Mouse (Mus musculus) liver, embryonic 14.5 days (tissue): Measurements from ENCODE around the gene Slc35f3.

Source experiments
- CTCF ChIP-seq: IDR thresholded peaks from 2 replicates; pipeline ENCODE4 v1.5.1; 2016; ENCODE audit warnings: antibody characterized with exemption, low read depth, control low read depth
- EP300 ChIP-seq: IDR thresholded peaks from 2 replicates; pipeline ENCODE4 v1.6.1; 2016; ENCODE audit warnings: antibody characterized with exemption, low read depth

GRCm38 (mm10) chr8:126429635-126430034 is 131.3 kb downstream of the Slc35f3 start:
- TF ChIP-seq CTCF (no peak), EP300 (no peak)
